Mouse (Mus musculus): ENCODE results near the gene Snrpd3.

DNA sequence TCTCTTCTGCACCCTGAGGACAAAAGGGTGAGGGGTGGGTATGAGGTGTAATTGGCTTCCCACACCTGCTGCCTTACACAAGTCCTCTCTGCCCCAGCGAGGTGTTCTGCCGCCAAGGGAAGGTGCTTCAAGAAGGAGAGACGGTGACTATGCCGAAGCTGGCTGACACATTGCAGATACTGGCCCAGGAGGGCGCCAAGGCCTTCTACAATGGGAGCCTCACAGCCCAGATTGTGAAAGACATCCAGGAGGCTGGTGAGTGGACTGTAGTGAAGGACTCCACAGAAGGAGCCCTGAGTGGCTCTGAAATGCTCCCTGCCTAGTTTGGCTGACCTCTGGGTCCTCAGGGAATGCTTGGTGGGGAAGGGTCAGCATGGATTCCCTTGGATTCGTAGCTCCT, 61.8 kb downstream of the Snrpd3 start:
- TF ChIP-seq GATA1 (IDR thresholded peaks at IDR 0.05; ENCODE audit: borderline replicate concordance, low read length) (no peak), FLI1 (IDR thresholded peaks at IDR 0.05; ENCODE audit: low read length) (no peak)
